Mouse (Mus musculus): ENCODE measurements around the gene Ssx2ip. TPM values are rescaled to one million over a fixed set of nuclear protein-coding genes. Genes with fewer than 3 reads are reported as not detected.
"Not testable (repeated sequence)": the region's sequence is repeated elsewhere in the genome, so short reads cannot be mapped to it uniquely, and the experiment has no call there.

The Ssx2ip gene
- polyA plus RNA-seq, 1 experiment from 2014 or later: 35.8 TPM

DNA sequence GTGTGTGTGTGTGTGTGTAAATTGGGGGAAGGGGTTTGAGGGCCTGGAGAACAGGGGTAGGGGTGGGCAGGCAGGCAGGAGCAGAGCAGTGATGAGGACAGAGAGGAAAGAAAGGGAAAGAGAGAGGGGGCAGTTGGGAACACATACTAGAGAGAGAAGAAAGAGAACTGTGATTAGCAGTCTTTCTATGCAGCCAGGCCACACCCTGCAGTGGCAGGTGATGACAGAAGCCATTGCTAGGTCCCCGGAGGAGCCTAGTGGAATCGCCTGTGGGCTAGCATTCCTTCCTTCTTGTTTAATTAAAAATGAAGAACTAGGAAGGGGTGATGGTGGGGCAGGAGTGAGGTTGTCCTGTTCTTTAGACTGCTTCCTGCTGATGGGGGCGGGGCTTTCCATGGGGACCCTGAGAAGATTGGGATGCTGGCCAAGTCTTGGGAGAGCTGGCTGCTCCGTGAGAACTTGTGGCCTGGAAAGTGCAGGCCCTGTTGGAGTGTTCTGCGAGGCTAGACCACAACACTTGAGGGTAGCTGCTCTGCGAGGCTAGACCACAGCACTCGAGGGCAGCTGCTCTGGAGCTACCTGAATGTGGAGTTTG lies 20.0 kb downstream of the Ssx2ip start:
- no peaks in the 10 kb centered on the region for H3K27me3 ChIP-seq (ENCODE audit: insufficient read depth, poor library complexity, severe bottlenecking)
- H3K27ac ChIP-seq: no peak overlapping the region
- no peak for DNase-seq (ENCODE audit: low spot score)
- H3K9me3 ChIP-seq: no peaks in the 10 kb centered on the region
- H3K4me3 ChIP-seq: no peak overlapping the region
- H3K36me3 ChIP-seq: peaks cover 48% of the 10 kb centered on the region
- H3K4me1 ChIP-seq: peaks cover 40% of the 10 kb centered on the region
- 62% methylated on average over 7 of the region's 7 CpGs for WGBS

DNA sequence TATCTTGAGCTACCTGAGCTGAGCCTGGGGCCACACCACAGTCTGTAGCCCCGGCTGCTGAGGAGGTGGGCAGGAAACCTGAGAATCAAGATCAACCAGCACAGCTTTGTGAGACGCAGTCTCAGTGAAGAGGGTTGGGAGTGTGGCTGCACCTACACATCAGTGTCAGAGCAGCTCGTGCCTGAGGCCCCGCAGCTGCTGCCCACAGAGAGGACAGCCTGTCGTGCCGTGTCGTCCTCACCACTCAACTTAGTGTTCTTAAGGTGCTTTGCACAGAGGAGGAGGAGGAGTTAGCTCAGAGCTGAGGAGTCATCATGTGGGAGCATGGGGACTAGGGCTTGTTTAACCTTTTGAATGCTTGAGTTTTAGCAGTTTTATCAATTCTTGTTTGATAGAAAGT lies 21.5 kb downstream of the Ssx2ip start:
- no peak overlapping the region for H3K27ac ChIP-seq
- H3K4me1 ChIP-seq: peaks cover 40% of the 10 kb centered on the region
- no peak overlapping the region for H3K4me3 ChIP-seq
- no peaks in the 10 kb centered on the region for H3K9me3 ChIP-seq
- no peaks in the 10 kb centered on the region for H3K27me3 ChIP-seq (ENCODE audit: insufficient read depth, poor library complexity, severe bottlenecking)
- no peak for DNase-seq (ENCODE audit: low spot score)
- WGBS: 61% methylated on average over 7 of the region's 7 CpGs
- H3K36me3 ChIP-seq: peaks cover 47% of the 10 kb centered on the region

DNA sequence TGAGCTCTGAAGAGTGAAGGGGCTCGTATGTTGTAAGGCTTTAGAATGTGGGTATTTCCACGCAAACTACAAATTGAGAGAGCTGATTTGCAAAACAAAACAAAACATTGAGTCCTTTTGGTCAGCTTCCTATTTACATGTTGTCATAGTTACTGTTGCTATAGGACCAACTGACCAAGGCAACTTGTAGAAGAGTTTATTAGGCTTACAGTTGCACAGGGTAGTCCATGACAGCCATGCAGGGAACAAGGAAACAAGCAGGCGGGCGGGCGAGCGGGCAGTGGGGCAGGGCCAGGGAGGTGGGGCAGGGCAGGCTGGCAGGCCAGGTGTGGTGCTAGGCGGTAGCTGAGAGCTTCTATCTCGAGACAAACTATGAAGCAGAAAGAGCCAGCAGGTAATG lies 22.0 kb downstream of the Ssx2ip start:
- no peak for DNase-seq (ENCODE audit: low spot score)
- Histone ChIP-seq H3K4me3 (no peak overlapping the region), H3K4me1 (peaks cover 40% of the 10 kb centered on the region), H3K27ac (no peak overlapping the region), H3K36me3 (peaks cover 51% of the 10 kb centered on the region), H3K9me3 (no peaks in the 10 kb centered on the region), H3K27me3 (ENCODE audit: insufficient read depth, poor library complexity, severe bottlenecking) (no peaks in the 10 kb centered on the region)
- WGBS: 90% methylated on average over 8 of the region's 8 CpGs

DNA sequence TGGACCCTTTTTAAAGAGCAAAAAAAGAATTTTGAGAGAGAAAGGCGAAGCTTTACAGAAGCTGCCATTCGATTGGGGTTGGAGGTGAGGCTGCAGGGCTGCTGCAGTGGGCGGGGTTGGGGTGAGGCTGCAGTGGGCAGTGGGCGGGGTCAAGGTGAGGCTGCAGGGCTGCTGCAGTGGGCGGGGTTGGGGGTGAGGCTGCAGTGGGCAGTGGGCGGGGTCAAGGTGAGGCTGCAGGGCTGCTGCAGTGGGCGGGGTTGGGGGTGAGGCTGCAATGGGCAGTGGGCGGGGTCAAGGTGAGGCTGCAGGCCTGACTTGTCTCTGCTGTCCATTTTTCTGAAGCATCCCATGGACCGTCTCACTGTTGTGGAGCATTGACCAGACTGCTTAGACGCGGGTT lies 28.6 kb downstream of the Ssx2ip start:
- 90% methylated on average over 10 of the region's 11 CpGs for WGBS
- H3K27ac ChIP-seq; H3K27me3 ChIP-seq (ENCODE audit: insufficient read depth, poor library complexity, severe bottlenecking); H3K4me1 ChIP-seq; H3K9me3 ChIP-seq; H3K4me3 ChIP-seq: not testable (repeated sequence)
- DNase-seq (ENCODE audit: low spot score): peak; percentile 64
- H3K36me3 ChIP-seq: peaks cover 78% of the 10 kb centered on the region

DNA sequence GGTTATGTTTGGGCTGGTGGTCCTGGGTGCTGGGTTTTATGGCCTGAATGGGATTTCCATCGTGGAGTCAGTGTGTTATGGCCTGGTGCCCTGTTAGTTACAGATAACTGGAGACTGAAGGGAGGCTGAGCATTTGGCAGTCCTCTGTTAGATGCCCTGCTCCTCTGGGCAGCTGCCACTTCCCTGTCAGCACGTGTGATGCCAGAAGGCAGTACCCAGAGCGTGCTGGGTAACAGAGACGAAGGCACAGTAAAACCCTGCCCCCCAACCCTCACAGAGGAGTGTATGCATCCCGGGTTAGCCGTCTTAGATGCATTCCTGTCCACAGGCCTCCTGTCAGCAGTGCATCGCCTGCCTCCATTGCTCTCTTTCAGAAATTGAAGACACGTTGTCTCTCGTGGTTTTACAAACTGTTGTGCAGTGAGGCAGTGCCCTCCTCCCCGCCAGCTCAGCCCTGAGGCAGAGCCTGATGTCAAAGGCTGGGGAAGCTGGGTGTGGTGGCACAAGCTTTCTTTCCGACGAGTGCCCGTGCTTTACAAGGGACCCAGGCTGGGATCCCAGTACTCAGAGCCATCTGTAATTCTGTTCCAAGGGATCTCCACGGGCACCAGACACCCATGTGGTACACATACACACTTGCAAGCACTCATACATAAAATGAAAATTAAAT lies 29.4 kb downstream of the Ssx2ip start:
- no peak overlapping the region for H3K4me3 ChIP-seq
- H3K36me3 ChIP-seq: peaks cover 78% of the 10 kb centered on the region
- peak; percentile 66 for DNase-seq (ENCODE audit: low spot score)
- 88% methylated on average over 14 of the region's 14 CpGs for WGBS
- no peaks in the 10 kb centered on the region for H3K27me3 ChIP-seq (ENCODE audit: insufficient read depth, poor library complexity, severe bottlenecking)
- H3K27ac ChIP-seq: no peak overlapping the region
- no peaks in the 10 kb centered on the region for H3K4me1 ChIP-seq
- H3K9me3 ChIP-seq: no peaks in the 10 kb centered on the region

DNA sequence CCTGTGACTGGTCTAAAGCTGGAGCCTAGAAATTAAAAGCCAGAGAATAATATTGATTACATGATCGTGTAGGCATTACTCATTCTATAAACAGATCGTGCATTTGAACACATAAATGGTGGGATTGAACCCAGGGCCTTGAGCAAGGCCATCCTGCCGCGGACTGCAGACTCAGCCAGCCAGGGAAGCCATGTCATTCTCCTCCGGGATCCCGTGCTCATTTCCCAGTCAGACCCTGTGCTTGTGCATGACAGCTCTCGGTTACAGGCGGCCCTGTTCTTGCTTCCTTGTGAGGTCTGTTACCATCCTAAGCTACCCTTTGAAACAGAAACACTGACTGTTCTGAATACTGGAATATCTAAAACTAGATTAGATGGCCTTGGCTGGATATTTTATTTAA lies 30.2 kb downstream of the Ssx2ip start:
- no peaks in the 10 kb centered on the region for H3K9me3 ChIP-seq
- H3K4me3 ChIP-seq: no peak overlapping the region
- H3K4me1 ChIP-seq: no peaks in the 10 kb centered on the region
- no peak overlapping the region for H3K27ac ChIP-seq
- WGBS: 93% methylated on average over 8 of the region's 8 CpGs
- peaks cover 74% of the 10 kb centered on the region for H3K36me3 ChIP-seq
- H3K27me3 ChIP-seq (ENCODE audit: insufficient read depth, poor library complexity, severe bottlenecking): no peaks in the 10 kb centered on the region
- peak; percentile 54 for DNase-seq (ENCODE audit: low spot score)

DNA sequence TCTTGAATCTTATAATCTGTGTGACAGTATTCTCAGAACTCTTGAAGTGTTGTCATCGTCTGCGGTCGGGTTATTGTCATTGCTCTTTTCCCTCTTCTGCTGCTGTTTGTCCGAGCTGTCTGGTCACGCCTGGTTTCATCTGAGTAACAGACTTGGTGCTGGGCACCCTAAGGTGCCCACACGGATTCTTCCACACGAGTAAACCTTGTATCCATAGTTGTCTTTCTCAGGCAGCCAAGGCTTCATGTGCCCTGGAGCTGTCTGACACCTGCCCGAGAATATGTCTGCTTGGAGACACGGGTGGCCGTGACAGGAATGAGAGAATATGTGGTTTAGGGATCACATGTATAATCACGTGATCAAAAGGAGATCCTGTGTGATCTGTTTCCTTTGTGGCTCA lies 31.1 kb downstream of the Ssx2ip start:
- 89% methylated on average over 11 of the region's 11 CpGs for WGBS
- peaks cover 76% of the 10 kb centered on the region for H3K36me3 ChIP-seq
- H3K27me3 ChIP-seq (ENCODE audit: insufficient read depth, poor library complexity, severe bottlenecking): no peaks in the 10 kb centered on the region

DNA sequence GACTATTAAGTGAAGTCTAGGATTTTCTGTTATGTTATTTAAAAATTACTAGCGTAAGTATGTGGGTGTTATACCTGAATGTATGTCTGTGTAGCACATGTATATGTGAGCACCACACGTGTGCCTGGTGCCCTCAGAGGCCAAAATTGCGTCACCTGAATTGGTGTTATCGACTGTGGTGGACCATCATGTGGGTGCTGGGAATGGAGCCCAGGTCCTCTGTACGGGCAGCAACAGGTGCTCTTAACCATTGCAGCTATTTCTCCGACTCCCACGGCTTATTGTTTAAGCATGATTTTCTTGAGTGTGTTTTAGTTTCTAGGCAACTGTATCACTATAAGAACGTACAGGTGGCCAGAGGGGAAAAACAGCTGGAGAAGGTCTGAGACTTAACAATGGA lies 31.7 kb downstream of the Ssx2ip start:
- H3K27me3 ChIP-seq (ENCODE audit: insufficient read depth, poor library complexity, severe bottlenecking): no peaks in the 10 kb centered on the region
- H3K36me3 ChIP-seq: peaks cover 72% of the 10 kb centered on the region
- H3K27ac ChIP-seq: no peak overlapping the region
- 90% methylated on average over 8 of the region's 8 CpGs for WGBS
- DNase-seq (ENCODE audit: low spot score): peak; percentile 58
- H3K4me1 ChIP-seq: no peaks in the 10 kb centered on the region
- H3K4me3 ChIP-seq: no peak overlapping the region
- no peaks in the 10 kb centered on the region for H3K9me3 ChIP-seq

More for the DNA sequence above, 31.1 kb downstream of the Ssx2ip start:
- Histone ChIP-seq H3K9me3 (no peaks in the 10 kb centered on the region), H3K27ac (no peak overlapping the region), H3K4me1 (no peaks in the 10 kb centered on the region), H3K4me3 (no peak overlapping the region)
- peak; percentile 70 for DNase-seq (ENCODE audit: low spot score)

DNA sequence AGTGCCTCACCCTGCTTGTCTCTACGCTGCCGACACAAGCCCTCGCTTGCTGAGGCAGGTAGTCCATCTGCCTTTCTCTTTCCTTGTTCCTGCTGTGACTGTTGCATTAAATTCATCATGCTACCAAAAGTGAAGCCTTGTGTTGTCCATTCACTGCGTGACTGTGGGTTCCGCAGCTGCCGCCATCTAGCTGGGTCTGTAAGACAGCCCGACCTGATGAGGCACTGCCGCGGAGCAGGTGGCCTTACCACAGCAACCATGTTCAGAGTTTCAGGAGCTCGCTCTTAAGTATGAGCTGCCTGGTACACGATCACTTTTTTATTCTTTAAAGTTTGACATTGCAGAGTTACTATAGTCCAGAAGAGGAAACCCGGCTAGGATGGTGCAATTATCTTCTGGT lies 35.6 kb downstream of the Ssx2ip start:
- no peak for DNase-seq (ENCODE audit: low spot score)
- Histone ChIP-seq H3K4me1 (no peaks in the 10 kb centered on the region), H3K27ac (no peak overlapping the region), H3K27me3 (ENCODE audit: insufficient read depth, poor library complexity, severe bottlenecking) (no peaks in the 10 kb centered on the region), H3K9me3 (no peaks in the 10 kb centered on the region), H3K4me3 (no peak overlapping the region), H3K36me3 (peaks cover 38% of the 10 kb centered on the region)
- WGBS: 92% methylated on average over 12 of the region's 12 CpGs

DNA sequence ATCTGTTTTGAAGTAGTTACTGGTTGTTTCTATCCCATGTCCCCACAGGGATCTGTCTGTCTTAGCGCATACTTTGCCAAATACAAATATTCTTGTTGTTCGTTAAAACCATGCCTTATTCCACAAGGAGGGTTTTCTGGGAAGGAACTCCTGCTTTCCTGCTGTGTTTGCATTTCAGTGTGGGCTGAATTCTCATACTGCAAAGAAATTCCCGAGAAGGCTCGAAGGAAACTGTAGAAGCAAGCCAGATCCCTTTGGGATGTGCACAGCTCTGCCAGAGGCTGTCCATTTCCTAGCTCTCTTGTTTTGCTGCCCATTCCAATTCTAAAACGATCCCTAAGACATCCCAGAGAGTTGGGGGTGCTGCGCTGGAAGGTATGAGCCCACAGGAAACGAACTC lies 36.0 kb downstream of the Ssx2ip start:
- H3K27me3 ChIP-seq (ENCODE audit: insufficient read depth, poor library complexity, severe bottlenecking): no peaks in the 10 kb centered on the region
- no peak for DNase-seq (ENCODE audit: low spot score)
- no peak overlapping the region for H3K27ac ChIP-seq
- peaks cover 39% of the 10 kb centered on the region for H3K36me3 ChIP-seq
- H3K9me3 ChIP-seq: no peaks in the 10 kb centered on the region
- no peak overlapping the region for H3K4me3 ChIP-seq
- 88% methylated on average over 7 of the region's 7 CpGs for WGBS
- no peaks in the 10 kb centered on the region for H3K4me1 ChIP-seq

DNA sequence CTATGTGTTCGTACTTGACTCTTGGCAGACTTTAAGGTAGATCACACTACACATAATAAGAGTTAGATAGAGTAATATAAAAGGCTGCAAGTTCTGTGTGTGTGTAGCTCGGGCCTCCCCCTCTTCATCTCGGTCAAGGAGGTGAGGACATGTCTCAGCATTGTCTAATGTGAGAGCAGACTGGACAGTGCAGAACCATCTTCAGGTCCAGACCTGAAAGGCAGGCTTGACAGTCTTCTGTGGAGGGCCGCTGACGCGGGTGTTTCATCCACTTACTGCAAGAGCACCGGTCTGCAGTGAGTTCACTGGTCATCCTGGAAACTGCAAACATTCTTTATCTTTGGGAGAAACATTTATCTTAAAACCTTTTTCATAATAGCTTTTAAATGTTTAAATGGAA lies 38.0 kb downstream of the Ssx2ip start:
- H3K4me1 ChIP-seq: 0 out of 2 replicates have a peak, but pooled peaks cover under 1% of the 10 kb centered on the region
- no peak overlapping the region for H3K4me3 ChIP-seq
- no peak for DNase-seq (ENCODE audit: low spot score)
- H3K27ac ChIP-seq: no peak overlapping the region
- peaks cover 27% of the 10 kb centered on the region for H3K36me3 ChIP-seq
- H3K27me3 ChIP-seq (ENCODE audit: insufficient read depth, poor library complexity, severe bottlenecking): no peaks in the 10 kb centered on the region
- H3K9me3 ChIP-seq: no peaks in the 10 kb centered on the region
- WGBS: 88% methylated on average over 7 of the region's 7 CpGs

DNA sequence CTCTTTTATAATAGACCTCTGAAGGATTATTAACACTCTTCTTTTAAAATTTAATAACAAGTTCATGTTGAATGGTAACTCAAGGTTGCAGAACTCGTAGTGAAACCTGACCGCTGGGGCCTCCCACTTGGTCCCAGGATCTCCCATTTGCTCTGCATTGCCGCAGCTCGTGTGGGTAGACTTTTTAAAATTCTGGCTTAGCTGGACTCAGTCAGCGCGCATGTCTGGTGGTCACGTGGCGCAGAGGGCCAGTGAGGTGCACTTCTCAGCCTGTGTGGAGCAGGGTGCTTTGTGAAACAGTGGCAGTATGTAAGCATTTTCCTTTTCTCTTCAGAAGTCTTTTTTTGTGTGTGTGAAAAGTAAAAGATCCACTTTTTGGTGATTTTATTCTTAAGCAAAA lies 38.5 kb downstream of the Ssx2ip start:
- peaks cover 4% of the 10 kb centered on the region for H3K4me1 ChIP-seq
- DNase-seq (ENCODE audit: low spot score): no peak
- no peak overlapping the region for H3K27ac ChIP-seq
- 94% methylated on average over 8 of the region's 8 CpGs for WGBS
- no peaks in the 10 kb centered on the region for H3K27me3 ChIP-seq (ENCODE audit: insufficient read depth, poor library complexity, severe bottlenecking)
- H3K36me3 ChIP-seq: peaks cover 25% of the 10 kb centered on the region
- no peak overlapping the region for H3K4me3 ChIP-seq
- no peaks in the 10 kb centered on the region for H3K9me3 ChIP-seq

DNA sequence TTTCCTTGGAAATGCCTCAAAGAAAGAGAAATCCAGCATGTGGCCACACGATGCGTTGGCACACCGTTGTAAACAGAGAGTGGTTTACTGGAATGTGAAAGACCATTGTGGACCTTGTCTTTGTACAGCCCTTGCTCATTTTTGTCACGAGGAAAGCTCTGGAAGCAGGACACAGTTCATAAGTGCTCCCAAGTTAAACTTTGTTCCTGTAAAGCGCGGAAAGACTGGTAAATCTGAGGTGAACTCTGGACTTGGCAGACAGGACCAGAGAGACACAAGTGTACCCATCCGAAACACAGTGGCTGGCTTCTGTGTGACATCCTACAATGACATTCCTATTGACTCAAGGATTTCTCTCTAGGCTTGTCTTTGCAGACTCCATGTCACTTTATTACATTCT lies 38.9 kb downstream of the Ssx2ip start:
- Histone ChIP-seq H3K9me3 (no peaks in the 10 kb centered on the region), H3K4me1 (peaks cover 9% of the 10 kb centered on the region), H3K27me3 (ENCODE audit: insufficient read depth, poor library complexity, severe bottlenecking) (no peaks in the 10 kb centered on the region), H3K36me3 (peaks cover 21% of the 10 kb centered on the region), H3K4me3 (no peak overlapping the region), H3K27ac (no peak overlapping the region)
- WGBS: 92% methylated on average over 7 of the region's 7 CpGs
- DNase-seq (ENCODE audit: low spot score): no peak

DNA sequence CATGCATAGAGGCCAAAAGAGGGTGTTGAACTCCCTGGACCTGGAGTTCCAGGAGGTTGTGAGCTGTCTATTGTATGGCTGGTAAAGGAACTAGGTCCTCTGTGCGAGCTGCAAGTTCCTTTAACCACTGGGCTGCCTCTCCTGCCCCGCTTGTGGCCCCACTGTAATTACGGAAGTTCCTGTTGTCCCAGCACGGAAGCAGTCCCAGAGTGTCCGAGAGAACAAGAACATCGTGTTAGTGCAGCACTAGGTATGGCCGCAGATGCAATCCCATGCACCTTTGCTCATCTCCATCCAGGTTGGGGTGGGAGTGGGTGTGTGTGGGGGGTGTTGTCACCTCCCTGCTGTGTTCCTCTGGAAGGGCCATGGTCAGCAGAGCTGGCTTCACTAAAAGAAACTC lies 40.4 kb downstream of the Ssx2ip start:
- WGBS: 93% methylated on average over 7 of the region's 7 CpGs

More for the DNA sequence above, 40.4 kb downstream of the Ssx2ip start:
- no peaks in the 10 kb centered on the region for H3K9me3 ChIP-seq
- no peak overlapping the region for H3K27ac ChIP-seq
- H3K27me3 ChIP-seq (ENCODE audit: insufficient read depth, poor library complexity, severe bottlenecking): no peaks in the 10 kb centered on the region
- DNase-seq (ENCODE audit: low spot score): no peak
- no peak overlapping the region for H3K4me3 ChIP-seq
- peaks cover 16% of the 10 kb centered on the region; the same call in 1 of the 2 replicates for H3K36me3 ChIP-seq
- peaks cover 15% of the 10 kb centered on the region for H3K4me1 ChIP-seq
